Mouse (Mus musculus) embryonic fibroblast, embryonic 13.5 days (primary cell): ENCODE data around the gene Cul7. TPM values are rescaled to one million over a fixed set of nuclear protein-coding genes. Genes with fewer than 3 reads are reported as not detected.
A peak's percentile ranks its signal among the peaks of the same experiment; 100 is the strongest.

Experiments used
- H3K27ac ChIP-seq: 2 replicates; pipeline ENCODE4 v1.5.1; 2012; ENCODE audit warnings: low read length, control low read depth, inconsistent platforms; ENCODE audit not compliant: insufficient read depth
- H3K4me1 ChIP-seq: 2 replicates; pipeline ENCODE4 v1.6.1; 2011; ENCODE audit warnings: low read length; ENCODE audit not compliant: control insufficient read depth, insufficient read depth
- H3K4me3 ChIP-seq: 2 replicates; pipeline ENCODE4 v1.5.1; 2011; ENCODE audit warnings: mild to moderate bottlenecking, control low read depth, low read length; ENCODE audit not compliant: insufficient read depth
- CTCF ChIP-seq: IDR thresholded peaks from 2 replicates; pipeline ENCODE4 v1.5.1; 2011; ENCODE audit warnings: mild to moderate bottlenecking, control low read depth, low read length, moderate library complexity, borderline replicate concordance; ENCODE audit not compliant: insufficient read depth
- POLR2A ChIP-seq: IDR thresholded peaks from 2 replicates; pipeline ENCODE4 v1.6.1; 2011; ENCODE audit warnings: low read depth, mild to moderate bottlenecking, control low read depth, low read length, moderate library complexity
- polyA plus RNA-seq: library from polyadenylated mRNA; stranded (reverse); fragments of >200 nt; gene quantifications from 2 replicates; pipeline ENCODE4 v1.2.4, GENCODE M21; 2011; ENCODE audit warnings: low read depth; ENCODE audit not compliant: missing spikeins, insufficient read length

Gene Cul7
- 63.6 and 64.4 TPM in 2 replicates for polyA plus RNA-seq

DNA sequence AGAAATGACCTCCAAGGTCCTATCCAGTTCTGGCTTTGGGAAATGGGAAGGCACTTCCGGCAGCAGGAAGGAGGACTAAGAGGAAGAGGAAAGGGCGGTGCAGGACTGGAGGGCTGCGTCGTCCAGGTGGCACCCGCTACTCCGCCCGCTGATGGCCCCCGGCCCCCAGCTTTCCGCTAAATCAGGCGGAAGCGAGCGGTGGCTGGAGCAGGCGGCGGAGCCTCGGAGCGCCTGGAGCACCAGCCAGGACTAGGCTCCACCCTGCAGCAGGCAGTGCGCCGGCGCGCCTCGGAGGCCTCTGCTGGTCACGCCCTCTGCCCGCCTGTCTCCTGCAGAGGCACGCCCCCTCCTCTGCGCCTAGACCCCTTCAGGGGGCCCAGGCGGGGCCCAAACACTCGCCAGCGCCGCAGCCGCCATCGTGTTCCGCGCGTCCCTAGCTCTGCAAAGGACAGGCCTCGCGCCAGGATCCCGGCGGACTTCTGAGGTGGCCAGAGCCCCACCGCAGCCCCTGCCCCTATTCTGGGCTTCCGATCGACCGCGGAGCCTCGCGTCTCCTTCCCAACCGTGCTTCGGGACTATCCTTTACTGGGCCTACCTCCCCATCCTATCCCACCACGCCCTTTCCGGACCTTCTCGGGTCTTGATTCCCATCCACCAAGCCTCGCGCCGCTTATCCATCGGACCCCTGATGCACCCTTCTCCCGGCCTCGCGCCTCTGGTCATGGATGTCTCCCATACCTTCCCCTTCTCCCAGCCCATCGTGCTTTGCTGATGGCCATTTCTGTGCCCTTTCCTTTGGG lies at the start of gene Cul7:
TSS of gene Cul7 (plus strand) at position 106 of the 800 bp plus-strand sequence.
- H3K4me3 ChIP-seq = peak within 1 kb of the TSS; percentile 44
- H3K4me1 ChIP-seq = peaks cover 4% of the 10 kb centered on the region
- H3K27ac ChIP-seq = peak within 1 kb of the TSS; percentile 90
- TF ChIP-seq CTCF (no peak), POLR2A (peak; percentile 89)

DNA sequence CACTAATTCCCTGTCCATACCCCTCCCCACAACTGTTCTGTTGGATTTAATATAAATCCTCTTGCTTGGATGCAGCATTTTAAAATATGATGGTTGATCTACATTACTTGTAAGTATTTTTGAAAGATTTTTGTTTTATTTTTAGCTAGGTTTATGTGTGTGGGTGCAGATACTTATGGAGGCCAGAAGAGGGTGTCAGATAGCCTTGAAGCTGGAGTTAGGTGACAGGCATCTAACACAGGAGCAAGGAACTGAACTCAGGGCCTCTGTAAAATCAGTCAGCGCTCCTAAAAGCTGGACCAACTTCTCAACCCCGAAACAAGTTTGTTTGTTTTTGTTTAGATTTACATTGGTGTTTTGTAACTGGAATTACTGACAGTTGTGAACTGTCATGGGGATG lies 49.6 kb upstream of the Cul7 start:
- TF ChIP-seq POLR2A (no peak), CTCF (no peak)
- Histone ChIP-seq H3K4me1 (no peaks in the 10 kb centered on the region; the same call in none of the 2 replicates), H3K4me3 (no peak overlapping the region)

DNA sequence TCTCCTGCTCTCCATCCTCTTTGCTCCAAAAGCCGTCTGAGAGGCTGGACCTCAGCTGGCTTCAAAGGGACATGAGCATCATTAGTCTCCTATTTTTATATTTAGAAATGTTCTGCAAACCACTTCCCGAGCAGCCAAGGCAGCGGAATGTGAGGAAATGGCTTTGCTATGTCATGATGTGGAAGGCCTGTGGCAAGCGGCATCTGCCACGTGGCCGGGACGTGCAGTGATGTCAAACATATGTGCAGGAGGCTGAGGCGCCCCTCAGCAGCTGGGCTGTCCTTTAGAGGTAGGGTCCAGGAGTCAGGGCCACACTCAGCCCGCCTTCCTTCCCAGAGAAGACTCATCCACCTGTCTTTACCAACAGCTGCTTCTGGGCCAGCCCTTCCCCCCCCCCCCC lies 47.9 kb upstream of the Cul7 start:
- H3K4me1 ChIP-seq = no peaks in the 10 kb centered on the region; the same call in 1 of the 2 replicates
- no peak overlapping the region for H3K4me3 ChIP-seq
- no peak for TF ChIP-seq CTCF
- TF ChIP-seq POLR2A = no peak
- peak overlapping the region; percentile 87 for H3K27ac ChIP-seq

More for the DNA sequence above, 49.6 kb upstream of the Cul7 start:
- H3K27ac ChIP-seq = 0 out of 2 replicates have a peak overlapping the region, but pooled peaks have one; percentile 87

DNA sequence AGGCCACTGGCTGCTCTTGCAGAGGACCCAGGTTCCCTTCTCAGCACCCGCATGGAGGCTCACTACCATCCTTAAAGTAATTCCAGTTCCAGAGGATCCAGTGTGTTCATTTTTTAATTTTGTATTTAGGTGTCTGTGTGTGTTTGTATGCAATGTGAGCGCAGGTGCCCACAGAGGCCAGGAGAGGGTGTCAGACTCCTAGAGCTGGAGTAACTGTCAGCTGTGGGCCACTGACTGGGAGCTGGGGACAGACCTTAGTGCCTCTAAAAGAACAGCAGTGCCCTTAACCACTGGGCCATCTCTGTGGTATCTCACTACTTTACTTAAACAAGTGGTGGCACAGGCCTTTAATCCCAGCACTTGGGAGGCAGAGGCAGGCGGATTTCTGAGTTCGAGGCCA lies 46.9 kb upstream of the Cul7 start:
- peak overlapping the region; percentile 32; the same call in 1 of the 2 replicates for H3K27ac ChIP-seq
- H3K4me1 ChIP-seq = no peaks in the 10 kb centered on the region; the same call in 1 of the 2 replicates
- TF ChIP-seq POLR2A = no peak
- TF ChIP-seq CTCF = no peak
- no peak overlapping the region for H3K4me3 ChIP-seq

DNA sequence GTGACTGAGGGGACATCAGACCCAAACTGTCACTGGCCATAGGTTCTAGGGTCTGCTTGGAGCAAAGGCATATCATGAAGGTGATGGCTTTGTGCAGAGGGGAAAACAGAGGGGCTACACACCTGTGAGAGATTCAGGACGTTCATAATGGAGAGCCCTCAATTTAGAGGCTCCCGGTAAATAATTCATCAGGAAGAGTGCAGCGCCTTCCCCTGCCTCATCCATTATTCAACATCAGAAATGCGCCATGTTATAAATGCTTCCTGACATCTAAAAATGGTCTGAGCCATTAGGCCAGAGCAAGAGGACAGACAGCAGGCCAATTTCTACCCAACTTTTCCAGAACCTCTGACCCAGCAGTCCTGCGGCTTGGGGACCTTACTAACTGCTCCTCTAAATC lies 45.0 kb upstream of the Cul7 start:
- Histone ChIP-seq H3K27ac (no peak overlapping the region), H3K4me1 (peaks cover under 1% of the 10 kb centered on the region; the same call in 1 of the 2 replicates), H3K4me3 (no peak overlapping the region)
- TF ChIP-seq POLR2A (no peak), CTCF (no peak)

DNA sequence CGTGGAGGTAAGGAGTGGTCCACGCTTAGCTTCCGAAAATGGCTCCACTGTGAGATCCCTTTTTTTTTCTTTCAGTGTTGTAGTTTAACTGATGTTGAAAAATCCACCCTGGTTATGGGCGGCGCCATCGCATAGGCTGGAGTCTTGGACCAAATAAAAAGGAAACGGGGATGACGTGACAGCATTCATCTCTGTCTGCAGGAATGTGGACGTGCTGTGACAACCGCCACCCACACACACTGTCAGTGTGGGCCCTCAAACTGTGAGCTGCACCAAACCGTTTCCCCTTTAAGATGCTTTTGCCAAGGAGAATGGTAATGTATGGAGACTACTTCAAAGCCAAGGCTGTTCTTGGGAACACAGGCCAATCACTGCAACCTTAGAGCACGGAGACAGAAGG lies 44.1 kb upstream of the Cul7 start:
- no peak overlapping the region for H3K4me3 ChIP-seq
- TF ChIP-seq POLR2A (no peak), CTCF (no peak)
- peaks cover 6% of the 10 kb centered on the region for H3K4me1 ChIP-seq
- no peak overlapping the region for H3K27ac ChIP-seq

DNA sequence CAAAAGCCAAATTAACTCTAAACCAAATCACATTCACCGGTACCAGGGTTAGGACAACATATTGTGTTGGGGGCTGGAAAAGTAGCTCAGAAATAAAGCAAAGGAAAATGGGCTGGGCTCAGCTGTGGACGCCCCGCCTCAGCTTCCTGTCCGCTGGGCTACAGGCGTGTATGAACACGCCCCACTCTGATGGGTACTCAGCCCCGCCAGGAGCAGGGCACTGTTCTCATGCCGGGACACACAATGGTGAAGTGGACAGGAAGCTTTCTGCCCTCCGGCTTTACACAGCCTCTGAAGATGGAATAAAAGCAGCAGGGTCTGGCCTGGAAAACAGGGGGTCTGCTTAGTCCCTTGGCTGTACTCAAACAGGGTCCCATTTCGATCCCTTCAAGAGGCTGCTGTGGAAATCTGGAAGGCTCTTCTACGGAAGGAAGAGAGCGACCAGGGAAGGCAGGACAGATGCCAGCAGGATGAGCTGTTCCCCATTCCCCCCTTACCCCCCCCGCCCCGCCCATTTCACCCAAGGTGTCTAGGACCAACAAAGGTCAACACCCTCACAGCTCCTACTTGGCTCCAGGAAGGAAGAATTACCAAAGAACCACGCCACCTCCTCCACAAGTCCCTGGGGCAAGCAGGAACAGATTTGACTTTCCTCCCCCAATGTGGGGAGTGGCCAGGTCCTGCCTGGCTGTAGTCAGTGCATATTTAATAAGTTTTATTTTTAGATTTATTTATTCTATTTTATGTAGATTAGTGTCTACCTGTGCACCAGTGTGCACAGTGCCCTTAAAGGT lies 40.2 kb upstream of the Cul7 start:
- Histone ChIP-seq H3K27ac (peak overlapping the region; percentile 23; the same call in 1 of the 2 replicates), H3K4me1 (peaks cover 21% of the 10 kb centered on the region)
- no peak for TF ChIP-seq POLR2A
- no peak for TF ChIP-seq CTCF

DNA sequence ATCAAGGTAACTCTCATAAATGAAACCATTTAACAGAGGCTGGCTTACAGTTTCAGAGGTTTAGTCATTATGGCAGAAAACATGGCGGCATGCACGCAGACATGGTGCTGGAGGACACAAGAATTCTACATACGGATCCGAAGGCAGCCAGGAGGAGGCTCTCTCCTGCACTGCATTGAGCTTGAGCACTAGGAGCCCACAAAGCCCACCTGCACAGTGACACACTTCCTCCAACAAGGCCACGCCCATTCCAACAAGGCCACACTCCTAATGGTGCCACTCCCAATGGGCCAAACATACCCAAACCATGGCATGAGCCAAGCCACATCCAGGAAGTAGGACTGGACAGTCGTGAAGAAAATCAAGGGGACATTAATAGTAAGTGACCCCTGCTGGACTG lies 38.8 kb upstream of the Cul7 start:
- Histone ChIP-seq H3K27ac (no peak overlapping the region), H3K4me1 (peaks cover 21% of the 10 kb centered on the region), H3K4me3 (no peak overlapping the region)
- TF ChIP-seq CTCF (no peak), POLR2A (no peak)

More for the DNA sequence above, 40.2 kb upstream of the Cul7 start:
- H3K4me3 ChIP-seq = no peak overlapping the region

DNA sequence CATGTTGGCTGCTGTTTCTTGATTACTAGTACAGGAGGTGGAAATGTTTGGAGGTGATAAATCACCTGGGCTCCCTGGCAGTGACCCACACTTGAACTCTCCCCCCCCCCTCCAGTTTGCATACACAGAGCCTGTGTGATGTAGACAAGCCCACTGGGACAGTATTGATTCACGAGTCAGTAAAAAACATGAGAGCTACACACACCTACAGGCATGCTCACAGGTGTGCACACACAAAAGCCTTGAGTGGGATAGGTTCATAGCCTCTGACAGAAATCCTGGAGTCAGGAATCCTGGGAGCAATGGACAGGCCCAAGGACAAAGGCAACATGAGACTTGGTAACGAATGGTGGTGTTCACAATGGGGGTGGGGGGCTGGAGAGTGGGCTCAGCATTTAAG lies 37.9 kb upstream of the Cul7 start:
- H3K4me3 ChIP-seq = no peak overlapping the region
- peak overlapping the region; percentile 50 for H3K27ac ChIP-seq
- peaks cover 24% of the 10 kb centered on the region for H3K4me1 ChIP-seq
- TF ChIP-seq CTCF = no peak
- no peak for TF ChIP-seq POLR2A
